Comparison of ENCODE assay signal across 9 mouse cellular contexts in the genomic region with DNA sequence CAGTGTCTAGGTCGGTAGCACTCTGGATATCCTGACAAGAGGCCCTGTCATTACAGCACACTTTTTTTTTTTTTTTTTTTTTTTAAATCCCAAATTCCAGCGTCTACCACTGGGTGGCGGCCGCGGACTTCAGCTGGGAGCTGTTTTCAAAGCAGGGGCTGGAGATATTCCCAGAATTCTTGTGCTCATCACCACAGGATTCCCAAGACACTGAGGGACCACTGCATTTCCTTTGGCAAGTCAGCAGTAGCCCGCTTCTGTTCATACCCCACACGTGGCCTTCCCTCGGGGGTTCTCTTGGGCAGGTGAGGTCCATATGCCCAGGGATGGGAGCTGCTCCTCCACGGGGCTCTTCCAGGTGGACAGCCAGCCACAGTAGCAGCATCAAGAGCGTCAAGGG. TPM values are rescaled to one million over a fixed set of nuclear protein-coding genes. Genes with fewer than 3 reads are reported as not detected.
DNase-seq lines count a peak whose midpoint lies in the region; ATAC-seq lines count a peak whose summit lies in the region.
"Had no signal": no experiment of that assay in that cellular context is flagged by ENCODE, and none has a peak within 500 bp of the region (broad histone marks: within the 10 kb centered on the region; RNA-seq: fewer than 3 reads in every experiment).

No protein-coding gene starts in this region.

- H3K4me3 ChIP-seq in forebrain, embryonic 10.5 days: no peak overlapping the region
- H3K4me3 ChIP-seq in forebrain, embryonic 12.5 days (replicated peaks): no peak overlapping the region
- H3K4me3 ChIP-seq in embryonic facial prominence, embryonic 11.5 days (ENCODE audit: low read depth, low read length): no peak overlapping the region

- H3K27ac ChIP-seq in forebrain, embryonic 10.5 days: no peak overlapping the region
- H3K27ac ChIP-seq in forebrain, embryonic 12.5 days: no peak overlapping the region
- no peak overlapping the region for H3K27ac ChIP-seq in embryonic facial prominence, embryonic 11.5 days (replicated peaks; ENCODE audit: low read depth, low read length)

- no peak overlapping the region for H3K4me2 ChIP-seq in forebrain, embryonic 12.5 days
- H3K4me2 ChIP-seq in embryonic facial prominence, embryonic 11.5 days (ENCODE audit: low read depth, low read length): no peak overlapping the region

- H3K9ac ChIP-seq in forebrain, embryonic 12.5 days: no peak overlapping the region
- no peak overlapping the region for H3K9ac ChIP-seq in embryonic facial prominence, embryonic 11.5 days (replicated peaks; ENCODE audit: low read length)

- H3K9me3 ChIP-seq in forebrain, embryonic 10.5 days: no peaks in the 10 kb centered on the region
- no peaks in the 10 kb centered on the region for H3K9me3 ChIP-seq in forebrain, embryonic 12.5 days
- no peaks in the 10 kb centered on the region for H3K9me3 ChIP-seq in embryonic facial prominence, embryonic 11.5 days (replicated peaks; ENCODE audit: control insufficient read depth, low read length)

- H3K36me3 ChIP-seq in forebrain, embryonic 10.5 days (replicated peaks): no peaks in the 10 kb centered on the region
- no peaks in the 10 kb centered on the region for H3K36me3 ChIP-seq in forebrain, embryonic 12.5 days (replicated peaks)
- H3K36me3 ChIP-seq in embryonic facial prominence, embryonic 11.5 days (replicated peaks; ENCODE audit: control insufficient read depth, insufficient read depth, low read depth, low read length): no peaks in the 10 kb centered on the region

- H3K4me1 ChIP-seq in forebrain, embryonic 10.5 days: peaks cover 20% of the 10 kb centered on the region
- H3K4me1 ChIP-seq in forebrain, embryonic 12.5 days: 0 out of 2 replicates have a peak, but pooled peaks cover 2% of the 10 kb centered on the region
- H3K4me1 ChIP-seq in embryonic facial prominence, embryonic 11.5 days (ENCODE audit: control insufficient read depth, insufficient read depth, low read length): no peaks in the 10 kb centered on the region

- ATAC-seq in forebrain, embryonic 12.5 days (ENCODE audit: low FRiP score): no peak
- no peak for ATAC-seq in embryonic facial prominence, embryonic 11.5 days (replicated peaks; ENCODE audit: insufficient number of reproducible peaks, low FRiP score, low TSS enrichment, low read depth)

- no peaks in the 10 kb centered on the region for H3K27me3 ChIP-seq in forebrain, embryonic 10.5 days (ENCODE audit: poor library complexity, severe bottlenecking)
- 0 out of 2 replicates have a peak, but pooled peaks cover 3% of the 10 kb centered on the region for H3K27me3 ChIP-seq in forebrain, embryonic 12.5 days
- no peaks in the 10 kb centered on the region for H3K27me3 ChIP-seq in embryonic facial prominence, embryonic 11.5 days (ENCODE audit: control insufficient read depth, insufficient read depth, low read length)

- DNase-seq in forebrain, embryonic 10.5 days (ENCODE audit: extremely low spot score, low spot score): peak; percentile 41
- peak; percentile 19 for DNase-seq in urinary bladder, postnatal 25 days (ENCODE audit: low spot score)
- no peak for DNase-seq in urinary bladder, adult 2 months (ENCODE audit: low spot score)
- peak; percentile 67 for DNase-seq in embryonic facial prominence, embryonic 11.5 days (ENCODE audit: low spot score)
- peak; percentile 38 for DNase-seq in kidney, postnatal 14 days
- DNase-seq in mesoderm, embryonic 11.5 days (ENCODE audit: low read depth, low spot score): peak; percentile 72
- peak; percentile 58 for DNase-seq in telencephalon, adult 2 months (ENCODE audit: low read depth, low spot score)

- WGBS in forebrain, embryonic 10.5 days: 23% methylated on average over 10 of the region's 10 CpGs
- WGBS in forebrain, embryonic 12.5 days: 27% methylated on average over 10 of the region's 10 CpGs
- 21% methylated on average over 10 of the region's 10 CpGs for WGBS in embryonic facial prominence, embryonic 11.5 days

RNA-seq across cellular contexts. Expression of a gene that starts 2.9 kb away (rescaled TPM):
- polyA plus RNA-seq in forebrain, embryonic 10.5 days (2016; fragmentation: Nextera tagmentation; extraction: Ambion mirVana): not detected in 2 replicates
- 0.05 TPM in 1 of 2 replicates, not detected in the other for polyA plus RNA-seq in forebrain, embryonic 12.5 days (2016; fragmentation: Nextera tagmentation; extraction: Ambion mirVana)
- polyA plus RNA-seq in urinary bladder, adult 2 months (2012; rRNA removed): not detected in 2 replicates
- 0.22 TPM in 1 of 2 replicates, not detected in the other for polyA plus RNA-seq in embryonic facial prominence, embryonic 11.5 days (2014; fragmentation: Nextera tagmentation; extraction: Ambion mirVana)
- polyA plus RNA-seq: stomach, embryonic 14.5 days had no signal

RNA-seq across cellular contexts. Expression of a gene that starts 25.5 kb away (rescaled TPM):
- not detected in 2 replicates for polyA plus RNA-seq in forebrain, embryonic 10.5 days (2016; fragmentation: Nextera tagmentation; extraction: Ambion mirVana)
- polyA plus RNA-seq in forebrain, embryonic 12.5 days (2016; fragmentation: Nextera tagmentation; extraction: Ambion mirVana): not detected in 2 replicates
- polyA plus RNA-seq in urinary bladder, adult 2 months (2012; rRNA removed): not detected in 2 replicates
- not detected in 2 replicates for polyA plus RNA-seq in embryonic facial prominence, embryonic 11.5 days (2014; fragmentation: Nextera tagmentation; extraction: Ambion mirVana)
- polyA plus RNA-seq: stomach, embryonic 14.5 days had no signal

RNA-seq across cellular contexts. Expression of a gene that starts 36.5 kb away (rescaled TPM):
- not detected in 2 replicates for polyA plus RNA-seq in forebrain, embryonic 10.5 days (2016; fragmentation: Nextera tagmentation; extraction: Ambion mirVana)
- not detected in 2 replicates for polyA plus RNA-seq in forebrain, embryonic 12.5 days (2016; fragmentation: Nextera tagmentation; extraction: Ambion mirVana)
- not detected in 2 replicates for polyA plus RNA-seq in urinary bladder, adult 2 months (2012; rRNA removed)
- not detected in 2 replicates for polyA plus RNA-seq in embryonic facial prominence, embryonic 11.5 days (2014; fragmentation: Nextera tagmentation; extraction: Ambion mirVana)
- polyA plus RNA-seq: stomach, embryonic 14.5 days had no signal

RNA-seq across cellular contexts. Expression of a gene that starts 47.7 kb away (rescaled TPM):
- 301 and 314 TPM in 2 replicates for polyA plus RNA-seq in forebrain, embryonic 10.5 days (2016; fragmentation: Nextera tagmentation; extraction: Ambion mirVana)
- 228 and 234 TPM in 2 replicates for polyA plus RNA-seq in forebrain, embryonic 12.5 days (2016; fragmentation: Nextera tagmentation; extraction: Ambion mirVana)
- 94.5 and 96.3 TPM in 2 replicates for polyA plus RNA-seq in urinary bladder, adult 2 months (2012; rRNA removed)
- 275 and 332 TPM in 2 replicates for polyA plus RNA-seq in embryonic facial prominence, embryonic 11.5 days (2014; fragmentation: Nextera tagmentation; extraction: Ambion mirVana)

RNA-seq across cellular contexts. Expression of a gene that starts 49.7 kb away (rescaled TPM):
- polyA plus RNA-seq in forebrain, embryonic 10.5 days (2016; fragmentation: Nextera tagmentation; extraction: Ambion mirVana): not detected in 2 replicates
- not detected in 2 replicates for polyA plus RNA-seq in forebrain, embryonic 12.5 days (2016; fragmentation: Nextera tagmentation; extraction: Ambion mirVana)
- polyA plus RNA-seq in urinary bladder, adult 2 months (2012; rRNA removed): not detected in 2 replicates
- polyA plus RNA-seq in embryonic facial prominence, embryonic 11.5 days (2014; fragmentation: Nextera tagmentation; extraction: Ambion mirVana): not detected in 2 replicates
- polyA plus RNA-seq: stomach, embryonic 14.5 days had no signal
